Mouse (Mus musculus): Measurements from ENCODE around the gene Vmn1r48. TPM values are rescaled to one million over a fixed set of nuclear protein-coding genes. Genes with fewer than 3 reads are reported as not detected.
"Not testable (repeated sequence)": the region's sequence is repeated elsewhere in the genome, so short reads cannot be mapped to it uniquely, and the experiment has no call there.

Gene Vmn1r48
- not detected in 2 replicates for polyA plus RNA-seq (2014; fragmentation: Nextera tagmentation; extraction: Ambion mirVana)

- H3K36me3 ChIP-seq (ENCODE audit: control insufficient read depth, insufficient read depth, low read length); H3K27me3 ChIP-seq (ENCODE audit: control insufficient read depth, insufficient read depth, low read length); H3K27ac ChIP-seq (ENCODE audit: low read depth, low read length); H3K9ac ChIP-seq (replicated peaks; ENCODE audit: low read depth, low read length); H3K9me3 ChIP-seq (ENCODE audit: control insufficient read depth, low read length); H3K4me1 ChIP-seq (ENCODE audit: control insufficient read depth, insufficient read depth, low read length); H3K4me3 ChIP-seq (ENCODE audit: low read depth, low read length); ATAC-seq (ENCODE audit: low read depth); H3K4me2 ChIP-seq (ENCODE audit: low read depth, low read length): not testable (repeated sequence)
- WGBS = no CpG with 5 or more reads among the region's 2 CpGs
Measured at GRCm38 (mm10) chr6:90036741-90037140, at the start of gene Vmn1r48. TSS of gene Vmn1r48 (minus strand) at chr6:90036841.

DNA sequence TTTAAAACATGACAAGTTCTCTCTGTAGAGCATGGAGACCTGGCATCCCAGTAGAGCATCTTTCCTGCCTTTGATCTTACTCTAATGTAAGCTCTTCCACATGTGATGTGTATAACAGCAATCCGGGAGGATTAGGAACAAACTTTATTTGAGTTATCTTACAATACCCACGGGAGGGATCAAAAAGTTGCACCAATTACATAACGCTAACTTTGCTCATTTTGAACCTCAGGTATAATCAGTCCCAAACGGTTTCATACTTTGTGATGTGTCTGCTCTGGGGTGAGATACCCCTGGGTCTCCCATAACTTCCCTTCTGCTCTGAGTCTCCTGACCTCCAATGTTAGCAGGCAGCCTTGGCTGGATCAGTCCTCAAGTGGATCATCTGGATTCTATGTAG is 41.8 kb upstream of the Vmn1r48 start, which contains the start of gene Vmn1r49:
Vmn1r49 (minus strand) TSS at position 101 of the 400 bp plus-strand sequence.
- 89% methylated on average over 4 of the region's 4 CpGs for WGBS

DNA sequence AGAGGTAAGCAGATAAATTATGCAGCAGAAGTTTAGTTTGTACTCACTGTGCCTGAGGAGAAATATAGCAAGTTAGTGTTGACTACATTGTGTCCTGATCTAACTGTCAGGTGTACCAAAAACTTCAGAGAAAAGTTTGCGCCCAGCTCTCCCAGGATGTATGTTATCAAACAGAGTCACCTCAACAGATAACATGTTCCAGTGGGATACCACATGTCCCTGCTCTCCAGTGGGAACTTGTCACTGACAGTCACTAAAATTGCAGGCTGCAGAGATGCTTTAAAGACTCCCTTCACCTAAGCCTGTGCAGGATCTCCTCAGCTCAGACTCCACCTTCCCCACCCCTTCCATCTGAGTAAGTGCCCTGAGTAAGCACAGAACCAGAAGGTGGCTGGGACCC is 20.8 kb downstream of the Vmn1r48 start, which contains the start of gene Vmn1r47:
Vmn1r47 (plus strand) TSS at position 301 of the 400 bp plus-strand sequence.
- H3K9me3 ChIP-seq (ENCODE audit: control insufficient read depth, low read length); H3K4me2 ChIP-seq (ENCODE audit: low read depth, low read length); H3K4me1 ChIP-seq (ENCODE audit: control insufficient read depth, insufficient read depth, low read length); H3K27ac ChIP-seq (ENCODE audit: low read depth, low read length); H3K9ac ChIP-seq (replicated peaks; ENCODE audit: low read depth, low read length); ATAC-seq (ENCODE audit: low read depth); H3K4me3 ChIP-seq (ENCODE audit: low read depth, low read length); H3K27me3 ChIP-seq (ENCODE audit: control insufficient read depth, insufficient read depth, low read length); H3K36me3 ChIP-seq (ENCODE audit: control insufficient read depth, insufficient read depth, low read length): not testable (repeated sequence)
- WGBS = 97% methylated on average over 1 of the region's 1 CpGs

More for the DNA sequence above, 41.8 kb upstream of the Vmn1r48 start, which contains the start of gene Vmn1r49:
- Histone ChIP-seq H3K4me2 (ENCODE audit: low read depth, low read length) (no peak within 1 kb of the TSS), H3K4me3 (ENCODE audit: low read depth, low read length) (no peak within 1 kb of the TSS), H3K27me3 (ENCODE audit: control insufficient read depth, insufficient read depth, low read length) (no peaks in the 10 kb centered on the region), H3K9me3 (ENCODE audit: control insufficient read depth, low read length) (no peaks in the 10 kb centered on the region), H3K4me1 (ENCODE audit: control insufficient read depth, insufficient read depth, low read length) (no peaks in the 10 kb centered on the region), H3K27ac (ENCODE audit: low read depth, low read length) (no peak within 1 kb of the TSS), H3K9ac (replicated peaks; ENCODE audit: low read depth, low read length) (no peak within 1 kb of the TSS), H3K36me3 (ENCODE audit: control insufficient read depth, insufficient read depth, low read length) (no peaks in the 10 kb centered on the region)
- ATAC-seq (ENCODE audit: low read depth) = no peak

DNA sequence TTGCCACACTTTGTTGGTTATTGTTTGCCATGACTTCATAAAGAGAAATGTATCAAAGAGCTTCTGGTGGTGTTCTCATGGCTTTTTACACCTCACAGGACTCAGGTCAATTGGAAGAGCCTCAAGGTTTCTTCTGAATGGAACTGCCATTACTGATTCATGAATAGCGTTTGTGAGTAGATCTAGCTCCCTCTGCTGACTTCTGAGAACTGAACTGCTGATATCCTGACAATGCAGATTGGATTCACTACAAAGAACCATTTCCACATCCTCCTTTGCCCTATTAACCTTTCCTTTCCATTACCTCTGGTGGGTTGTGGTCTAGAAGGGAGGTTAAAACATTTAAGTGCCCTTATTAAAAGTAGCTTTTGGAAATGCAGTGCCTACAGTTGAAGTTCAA is 50.7 kb downstream of the Vmn1r48 start:
- Histone ChIP-seq H3K9ac (replicated peaks; ENCODE audit: low read depth, low read length) (no peak overlapping the region), H3K27ac (ENCODE audit: low read depth, low read length) (no peak overlapping the region), H3K27me3 (ENCODE audit: control insufficient read depth, insufficient read depth, low read length) (no peaks in the 10 kb centered on the region), H3K4me3 (ENCODE audit: low read depth, low read length) (no peak overlapping the region), H3K9me3 (ENCODE audit: control insufficient read depth, low read length) (no peaks in the 10 kb centered on the region), H3K4me1 (ENCODE audit: control insufficient read depth, insufficient read depth, low read length) (no peaks in the 10 kb centered on the region), H3K36me3 (ENCODE audit: control insufficient read depth, insufficient read depth, low read length) (no peaks in the 10 kb centered on the region), H3K4me2 (ENCODE audit: low read depth, low read length) (no peak overlapping the region)
- WGBS = 16% methylated on average over 1 of the region's 1 CpGs
- ATAC-seq (ENCODE audit: low read depth) = no peak

Other genes starting within 250 kb of the Vmn1r48 start
- gene Vmn1r42, start 160.4 kb downstream of the Vmn1r48 start, polyA plus RNA-seq (2014; fragmentation: Nextera tagmentation; extraction: Ambion mirVana) = not detected in 2 replicates
- gene Vmn1r43, start 160.4 kb downstream of the Vmn1r48 start, polyA plus RNA-seq (2014; fragmentation: Nextera tagmentation; extraction: Ambion mirVana) = not detected in 2 replicates
- not detected in 2 replicates for gene Vmn1r44, start 153.2 kb downstream of the Vmn1r48 start, polyA plus RNA-seq (2014; fragmentation: Nextera tagmentation; extraction: Ambion mirVana)
- not detected in 2 replicates for gene Vmn1r45, start 96.2 kb downstream of the Vmn1r48 start, polyA plus RNA-seq (2014; fragmentation: Nextera tagmentation; extraction: Ambion mirVana)
- gene Vmn1r46, start 67.5 kb downstream of the Vmn1r48 start, polyA plus RNA-seq (2014; fragmentation: Nextera tagmentation; extraction: Ambion mirVana) = not detected in 2 replicates
- gene Vmn1r47, start 20.7 kb downstream of the Vmn1r48 start, polyA plus RNA-seq (2014; fragmentation: Nextera tagmentation; extraction: Ambion mirVana) = not detected in 2 replicates
- not detected in 2 replicates for gene Vmn1r49, start 41.7 kb upstream of the Vmn1r48 start, polyA plus RNA-seq (2014; fragmentation: Nextera tagmentation; extraction: Ambion mirVana)
- gene Vmn1r50, start 64.6 kb upstream of the Vmn1r48 start, polyA plus RNA-seq (2014; fragmentation: Nextera tagmentation; extraction: Ambion mirVana) = not detected in 2 replicates
- 0.05 TPM in 1 of 2 replicates, not detected in the other for gene Vmn1r51, start 85.8 kb upstream of the Vmn1r48 start, polyA plus RNA-seq (2014; fragmentation: Nextera tagmentation; extraction: Ambion mirVana)
- gene Vmn1r52, start 138.0 kb upstream of the Vmn1r48 start, polyA plus RNA-seq (2014; fragmentation: Nextera tagmentation; extraction: Ambion mirVana) = not detected in 2 replicates
- gene V1ra8, start 166.0 kb upstream of the Vmn1r48 start, polyA plus RNA-seq (2014; fragmentation: Nextera tagmentation; extraction: Ambion mirVana) = not detected in 2 replicates
- gene Vmn1r53, start 187.6 kb upstream of the Vmn1r48 start, polyA plus RNA-seq (2014; fragmentation: Nextera tagmentation; extraction: Ambion mirVana) = not detected in 2 replicates
- gene Vmn1r54, start 209.5 kb upstream of the Vmn1r48 start, polyA plus RNA-seq (2014; fragmentation: Nextera tagmentation; extraction: Ambion mirVana) = not detected in 2 replicates